Mouse (Mus musculus) large intestine, adult 2 months (tissue): ENCODE results near the gene Coro1c. TPM values are rescaled to one million over a fixed set of nuclear protein-coding genes. Genes with fewer than 3 reads are reported as not detected.

Experiments
- DNase-seq: peaks from one replicate; pipeline ENCODE4 v3.0.0-alpha.2; 2012; ENCODE audit warnings: low read depth, low spot score
- WGBS: fragments of 180-500 bp; shearing (Covaris S2); methylation state at CpG from one replicate; pipeline ENCODE4 v1.1.7; 2018; 5-methylcytosine and 5-hydroxymethylcytosine counted together
- polyA plus RNA-seq: library from polyadenylated mRNA; depleted of rRNA; stranded (reverse); fragments of >200 nt; gene quantifications from 2 replicates; pipeline ENCODE4 v1.2.3, GENCODE M21; 2012

Coro1c gene
- polyA plus RNA-seq, 1 experiment: 130 TPM

GRCm38 (mm10) chr5:113929950-113930647, 21.5 kb upstream of the Coro1c start:
- DNase-seq: no peak
- WGBS: 26% methylated on average over 10 of the region's 10 CpGs

- WGBS: 58% methylated on average over 10 of the region's 10 CpGs
These were observed 21.0 kb upstream of the Coro1c start for GRCm38 (mm10) chr5:113929526-113929925.

GRCm38 (mm10) chr5:113924608-113925007, 16.1 kb upstream of the Coro1c start:
- 74% methylated on average over 4 of the region's 4 CpGs for WGBS
- no peak for DNase-seq

More at GRCm38 (mm10) chr5:113929526-113929925, 21.0 kb upstream of the Coro1c start:
- no peak for DNase-seq

- WGBS: 64% methylated on average over 6 of the region's 6 CpGs
- no peak for DNase-seq
These were observed 13.0 kb upstream of the Coro1c start for GRCm38 (mm10) chr5:113921310-113922166.

- WGBS: 20% methylated on average over 7 of the region's 7 CpGs
- no peak for DNase-seq
These were observed 10.5 kb upstream of the Coro1c start for GRCm38 (mm10) chr5:113919060-113919459.

- no peak for DNase-seq
These were observed 10.1 kb upstream of the Coro1c start for GRCm38 (mm10) chr5:113918654-113919053.

GRCm38 (mm10) chr5:113910705-113911104, 2.1 kb upstream of the Coro1c start:
- 37% methylated on average over 6 of the region's 6 CpGs for WGBS
- no peak for DNase-seq

More at GRCm38 (mm10) chr5:113918654-113919053, 10.1 kb upstream of the Coro1c start:
- 10% methylated on average over 9 of the region's 9 CpGs for WGBS

GRCm38 (mm10) chr5:113910065-113910701, 1.6 kb upstream of the Coro1c start:
- 19% methylated on average over 10 of the region's 10 CpGs for whole genome bisulfite sequencing
- DNase-seq: no peak

- WGBS: 1% methylated on average over 69 of the region's 69 CpGs
- DNase-seq: no peak
These were observed 581 bp downstream of the Coro1c start for GRCm38 (mm10) chr5:113907786-113908567.

- DNase-seq: no peak
- WGBS: 5% methylated on average over 17 of the region's 17 CpGs
These were observed 1.4 kb downstream of the Coro1c start for GRCm38 (mm10) chr5:113906958-113907735.

- DNase-seq: no peak
- 46% methylated on average over 4 of the region's 4 CpGs for WGBS
These were observed 3.6 kb downstream of the Coro1c start for GRCm38 (mm10) chr5:113904987-113905386.

- WGBS: 75% methylated on average over 5 of the region's 5 CpGs
These were observed 5.6 kb downstream of the Coro1c start for GRCm38 (mm10) chr5:113902983-113903382.

GRCm38 (mm10) chr5:113902017-113902416, 6.5 kb downstream of the Coro1c start:
- no peak for DNase-seq
- WGBS: 32% methylated on average over 6 of the region's 6 CpGs

More at GRCm38 (mm10) chr5:113902983-113903382, 5.6 kb downstream of the Coro1c start:
- DNase-seq: no peak

GRCm38 (mm10) chr5:113901074-113901571, 7.4 kb downstream of the Coro1c start:
- 55% methylated on average over 8 of the region's 8 CpGs for WGBS
- DNase-seq: no peak

- WGBS: 73% methylated on average over 12 of the region's 12 CpGs
- DNase-seq: no peak
These were observed 9.0 kb downstream of the Coro1c start for GRCm38 (mm10) chr5:113899543-113899942.

- WGBS: 43% methylated on average over 7 of the region's 7 CpGs
- no peak for DNase-seq
These were observed 16.6 kb downstream of the Coro1c start for GRCm38 (mm10) chr5:113892005-113892404.

- no peak for DNase-seq
- 65% methylated on average over 18 of the region's 18 CpGs for WGBS
These were observed 17.7 kb downstream of the Coro1c start for GRCm38 (mm10) chr5:113890874-113891273.

- no peak for DNase-seq
- WGBS: 23% methylated on average over 4 of the region's 4 CpGs
These were observed 18.6 kb downstream of the Coro1c start for GRCm38 (mm10) chr5:113889912-113890311.
